Mouse (Mus musculus) stomach, postnatal 0 days (tissue): ENCODE measurements at regions not wholly inside any gene's neighbourhood (a gene's known extent, or its start where the extent isn't known, plus 50 kb on each side); places are given as distances from the start of the nearest gene placed in this dataset.

Experiments
- CTCF ChIP-seq: IDR thresholded peaks from 2 replicates; pipeline ENCODE4 v1.5.1; 2016; ENCODE audit warnings: antibody characterized with exemption, low read depth, mild to moderate bottlenecking, moderate library complexity
- EP300 ChIP-seq: optimal IDR thresholded peaks from 2 replicates; pipeline ENCODE3; 2016; ENCODE audit warnings: antibody characterized with exemption

DNA sequence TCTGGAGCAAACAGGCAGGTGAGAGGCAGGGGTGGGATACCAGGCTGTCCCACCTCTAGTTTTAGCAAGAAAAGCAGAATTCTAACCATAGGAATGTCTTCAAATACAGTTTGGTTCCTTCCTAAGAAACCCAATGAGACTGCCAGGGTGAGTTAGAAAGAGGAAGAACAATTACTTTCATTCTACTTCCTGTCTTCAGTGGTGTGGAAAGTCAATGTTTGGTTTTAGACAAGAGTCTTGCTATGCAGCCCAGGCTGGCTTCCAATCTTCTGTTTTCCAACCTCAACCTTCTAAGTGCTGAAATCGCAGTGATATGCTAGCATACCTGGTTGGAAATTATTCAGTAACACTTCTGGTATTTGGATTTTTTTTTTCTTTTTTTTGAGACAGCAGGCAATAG, 77.1 kb upstream of the Spon1 start:
- TF ChIP-seq CTCF, result no peak
- TF ChIP-seq EP300, result no peak
